Mouse (Mus musculus): ENCODE results near the gene Six2. TPM values are rescaled to one million over a fixed set of nuclear protein-coding genes. Genes with fewer than 3 reads are reported as not detected.
A peak's percentile ranks its signal among the peaks of the same experiment; 100 is the strongest.

Gene Six2
- total and polyA plus RNA-seq, 2 experiments from 2014 or later: 0.39 to 1.3 TPM

GRCm38 (mm10) chr17:85688911-85689806 lies 1.1 kb upstream of the Six2 start:
- H3K4me3 ChIP-seq (ENCODE audit: low read depth, low read length): no peak overlapping the region
- H3K4me2 ChIP-seq (ENCODE audit: low read depth, low read length, poor library complexity, severe bottlenecking): peak overlapping the region; percentile 16; the same call in 1 of the 2 replicates
- TF ChIP-seq CTCF (IDR thresholded peaks at IDR 0.05): no peak
- H3K4me1 ChIP-seq (ENCODE audit: insufficient read depth, low read length): no peaks in the 10 kb centered on the region
- H3K27me3 ChIP-seq (ENCODE audit: insufficient read depth, low read length): peaks cover 78% of the 10 kb centered on the region
- no peaks in the 10 kb centered on the region for H3K9me3 ChIP-seq (ENCODE audit: low read length)
- H3K36me3 ChIP-seq (ENCODE audit: insufficient read depth, low read length): no peaks in the 10 kb centered on the region
- H3K27ac ChIP-seq (ENCODE audit: low read depth, low read length): no peak overlapping the region
- 1% methylated on average over 35 of the region's 35 CpGs for WGBS
- H3K9ac ChIP-seq (replicated peaks; ENCODE audit: low read length, poor library complexity, severe bottlenecking): no peak overlapping the region
- DNase-seq (ENCODE audit: low spot score) (no peak), ATAC-seq (ENCODE audit: low FRiP score) (no peak)

DNA sequence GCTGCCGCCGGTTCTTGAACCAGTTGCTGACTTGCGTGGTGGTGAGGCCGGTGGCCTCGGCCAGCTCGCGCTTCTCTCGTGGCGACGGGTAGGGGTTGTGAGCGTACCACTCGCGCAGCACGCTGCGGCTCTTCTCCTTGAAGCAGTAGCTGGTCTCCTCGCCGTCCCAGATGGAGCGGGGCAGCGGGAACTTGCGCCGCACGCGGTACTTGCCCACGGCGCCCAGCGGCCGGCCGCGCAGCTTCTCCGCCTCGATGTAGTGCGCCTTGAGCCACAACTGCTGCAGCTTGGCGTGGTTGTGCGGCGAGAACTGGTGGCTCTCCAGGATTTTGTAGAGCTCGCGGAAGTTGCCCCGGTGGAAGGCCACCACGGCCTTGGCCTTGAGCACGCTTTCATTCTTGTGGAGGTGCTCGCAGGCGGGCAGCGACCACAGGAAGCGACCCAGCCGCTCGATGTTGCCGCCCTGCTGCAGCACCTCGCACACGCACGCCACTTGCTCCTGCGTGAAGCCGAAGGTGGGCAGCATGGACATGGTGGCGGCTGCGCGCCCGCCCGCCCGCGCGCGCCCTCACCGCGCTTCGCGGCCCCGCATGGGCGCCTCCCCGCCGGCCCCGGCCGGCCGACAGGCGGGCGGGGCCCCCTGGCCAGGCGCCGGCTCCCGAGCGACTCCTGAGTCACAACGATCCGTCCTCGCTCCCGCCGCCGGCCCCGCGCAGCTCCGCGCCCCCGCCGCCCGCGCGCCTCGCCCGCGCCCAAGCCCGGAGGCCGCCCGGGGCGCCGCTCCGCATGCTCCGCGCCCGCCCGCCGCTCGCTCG lies 446 bp downstream of the Six2 start:
- Histone ChIP-seq H3K4me3 (ENCODE audit: low read depth, low read length) (peak overlapping the region; percentile 31), H3K36me3 (ENCODE audit: insufficient read depth, low read length) (no peaks in the 10 kb centered on the region), H3K4me1 (ENCODE audit: insufficient read depth, low read length) (no peaks in the 10 kb centered on the region), H3K4me2 (ENCODE audit: low read depth, low read length, poor library complexity, severe bottlenecking) (peak overlapping the region; percentile 59), H3K27me3 (ENCODE audit: insufficient read depth, low read length) (peaks cover 76% of the 10 kb centered on the region), H3K9me3 (ENCODE audit: low read length) (no peaks in the 10 kb centered on the region), H3K27ac (ENCODE audit: low read depth, low read length) (no peak overlapping the region), H3K9ac (replicated peaks; ENCODE audit: low read length, poor library complexity, severe bottlenecking) (no peak overlapping the region)
- under 1% methylated on average over 81 of the region's 109 CpGs for WGBS
- TF ChIP-seq CTCF (IDR thresholded peaks at IDR 0.05): no peak
- DNase-seq (ENCODE audit: low spot score) (no peak), ATAC-seq (ENCODE audit: low FRiP score) (peak; percentile 31; the same call in 1 of the 2 replicates)

- H3K9ac ChIP-seq (replicated peaks; ENCODE audit: low read length, poor library complexity, severe bottlenecking): no peak overlapping the region
- no peak overlapping the region for H3K4me2 ChIP-seq (ENCODE audit: low read depth, low read length, poor library complexity, severe bottlenecking)
- H3K9me3 ChIP-seq (ENCODE audit: low read length): no peaks in the 10 kb centered on the region
- H3K27me3 ChIP-seq (ENCODE audit: insufficient read depth, low read length): peaks cover 77% of the 10 kb centered on the region
- DNase-seq (ENCODE audit: low spot score) (no peak), ATAC-seq (ENCODE audit: low FRiP score) (no peak)
- no peak overlapping the region for H3K27ac ChIP-seq (ENCODE audit: low read depth, low read length)
- no peaks in the 10 kb centered on the region for H3K36me3 ChIP-seq (ENCODE audit: insufficient read depth, low read length)
- peak overlapping the region; percentile 31; the same call in 1 of the 2 replicates for H3K4me3 ChIP-seq (ENCODE audit: low read depth, low read length)
- H3K4me1 ChIP-seq (ENCODE audit: insufficient read depth, low read length): no peaks in the 10 kb centered on the region
- no peak for TF ChIP-seq CTCF (IDR thresholded peaks at IDR 0.05)
- 2% methylated on average over 42 of the region's 42 CpGs for WGBS
Observed at GRCm38 (mm10) chr17:85686476-85687420, 1.3 kb downstream of the Six2 start.

- ATAC-seq (ENCODE audit: low FRiP score) (no peak), DNase-seq (ENCODE audit: low spot score) (no peak)
- H3K4me3 ChIP-seq (ENCODE audit: low read depth, low read length): no peak overlapping the region
- no peaks in the 10 kb centered on the region for H3K4me1 ChIP-seq (ENCODE audit: insufficient read depth, low read length)
- H3K27me3 ChIP-seq (ENCODE audit: insufficient read depth, low read length): peaks cover 79% of the 10 kb centered on the region
- no peak for TF ChIP-seq CTCF (IDR thresholded peaks at IDR 0.05)
- WGBS: 6% methylated on average over 11 of the region's 11 CpGs
- no peaks in the 10 kb centered on the region for H3K36me3 ChIP-seq (ENCODE audit: insufficient read depth, low read length)
- no peak overlapping the region for H3K4me2 ChIP-seq (ENCODE audit: low read depth, low read length, poor library complexity, severe bottlenecking)
- H3K27ac ChIP-seq (ENCODE audit: low read depth, low read length): no peak overlapping the region
- H3K9ac ChIP-seq (replicated peaks; ENCODE audit: low read length, poor library complexity, severe bottlenecking): no peak overlapping the region
- H3K9me3 ChIP-seq (ENCODE audit: low read length): no peaks in the 10 kb centered on the region
Observed at GRCm38 (mm10) chr17:85685689-85686281, 2.3 kb downstream of the Six2 start.

All from midbrain, postnatal 0 days (tissue).